Mouse (Mus musculus): Measurements from ENCODE around the gene Paqr5. TPM values are rescaled to one million over a fixed set of nuclear protein-coding genes. Genes with fewer than 3 reads are reported as not detected.

Paqr5 gene
- polyA plus RNA-seq, 1 experiment from 2014 or later = 2.1 TPM

DNA sequence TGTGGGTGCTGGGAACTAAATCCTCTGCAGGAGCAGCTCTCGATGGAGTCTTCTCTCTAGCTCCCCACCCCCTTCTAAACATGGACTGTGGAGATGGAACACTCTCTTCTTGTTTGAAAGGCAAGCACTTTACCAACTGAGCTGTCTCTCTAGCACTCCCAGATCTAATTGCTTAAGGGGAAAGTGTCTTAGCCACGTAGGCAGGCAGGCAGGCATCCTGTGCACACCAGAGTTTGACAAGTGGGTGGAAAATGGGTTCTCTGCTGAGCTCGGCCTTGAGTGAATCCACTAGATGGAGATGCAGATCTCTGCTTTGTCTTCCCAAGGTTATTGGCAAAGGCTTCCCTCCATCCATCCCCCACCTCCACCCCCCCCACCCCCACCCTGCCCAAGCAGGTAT, 1.4 kb upstream of the Paqr5 start:
- no peaks in the 10 kb centered on the region for H3K36me3 ChIP-seq
- 47% methylated on average over 3 of the region's 3 CpGs for WGBS
- no peak overlapping the region for H3K9ac ChIP-seq
- peaks cover 13% of the 10 kb centered on the region for H3K4me1 ChIP-seq
- ATAC-seq (ENCODE audit: low FRiP score, low read depth) = no peak
- no peak overlapping the region for H3K4me3 ChIP-seq
- no peak overlapping the region for H3K27ac ChIP-seq
- H3K4me2 ChIP-seq (replicated peaks) = no peak overlapping the region
- peaks cover 43% of the 10 kb centered on the region for H3K27me3 ChIP-seq
- no peaks in the 10 kb centered on the region for H3K9me3 ChIP-seq

DNA sequence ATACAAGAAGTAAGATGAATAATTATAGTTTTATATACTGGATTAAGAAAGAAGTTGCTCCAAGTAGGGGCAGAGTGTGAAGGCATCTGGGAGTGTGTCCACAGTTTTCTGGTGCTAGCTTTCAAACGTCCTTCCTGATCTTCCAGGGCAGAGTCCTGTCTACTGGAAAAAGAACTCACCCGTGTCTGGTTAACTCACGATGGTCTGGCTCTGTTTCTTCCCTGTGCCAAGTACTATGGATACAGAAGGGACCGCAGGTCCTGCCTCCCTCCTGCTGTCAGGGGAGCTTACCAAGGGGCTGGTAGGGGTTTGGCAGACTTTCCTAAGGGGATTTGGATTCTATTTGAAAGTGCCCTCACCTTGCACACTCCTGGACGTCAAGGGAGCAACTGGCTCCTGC, 1.6 kb downstream of the Paqr5 start:
- Histone ChIP-seq H3K4me3 (no peak overlapping the region), H3K9me3 (no peaks in the 10 kb centered on the region), H3K9ac (no peak overlapping the region), H3K27me3 (peaks cover 43% of the 10 kb centered on the region), H3K27ac (no peak overlapping the region), H3K36me3 (no peaks in the 10 kb centered on the region), H3K4me2 (replicated peaks) (no peak overlapping the region), H3K4me1 (peaks cover 21% of the 10 kb centered on the region)
- 47% methylated on average over 5 of the region's 5 CpGs for WGBS
- no peak for ATAC-seq (ENCODE audit: low FRiP score, low read depth)

DNA sequence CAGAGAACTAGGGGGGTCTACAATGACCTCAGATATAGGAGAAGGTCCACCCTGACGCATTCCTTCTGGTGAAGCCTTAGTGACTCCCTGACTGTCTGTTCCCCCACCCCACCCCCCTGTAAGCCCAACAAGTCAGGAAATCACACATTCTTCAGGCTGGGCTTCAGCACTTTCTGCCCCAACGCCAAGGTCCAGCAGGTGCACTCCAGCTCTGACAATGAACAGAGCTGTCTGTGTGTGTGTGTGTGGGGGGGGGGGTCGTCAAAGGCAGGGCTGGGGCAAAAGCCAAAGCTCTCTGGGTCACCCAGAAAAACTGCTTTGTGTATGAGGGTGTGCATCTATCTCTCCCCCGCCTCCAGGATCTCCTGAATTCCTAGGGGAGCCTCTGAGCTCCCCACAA, 2.8 kb downstream of the Paqr5 start:
- H3K9me3 ChIP-seq = no peaks in the 10 kb centered on the region
- WGBS = 41% methylated on average over 4 of the region's 4 CpGs
- no peak overlapping the region for H3K4me2 ChIP-seq (replicated peaks)
- H3K36me3 ChIP-seq = no peaks in the 10 kb centered on the region
- peaks cover 41% of the 10 kb centered on the region for H3K27me3 ChIP-seq
- no peak overlapping the region for H3K9ac ChIP-seq
- H3K27ac ChIP-seq = no peak overlapping the region
- peaks cover 21% of the 10 kb centered on the region for H3K4me1 ChIP-seq
- ATAC-seq (ENCODE audit: low FRiP score, low read depth) = no peak
- H3K4me3 ChIP-seq = no peak overlapping the region

DNA sequence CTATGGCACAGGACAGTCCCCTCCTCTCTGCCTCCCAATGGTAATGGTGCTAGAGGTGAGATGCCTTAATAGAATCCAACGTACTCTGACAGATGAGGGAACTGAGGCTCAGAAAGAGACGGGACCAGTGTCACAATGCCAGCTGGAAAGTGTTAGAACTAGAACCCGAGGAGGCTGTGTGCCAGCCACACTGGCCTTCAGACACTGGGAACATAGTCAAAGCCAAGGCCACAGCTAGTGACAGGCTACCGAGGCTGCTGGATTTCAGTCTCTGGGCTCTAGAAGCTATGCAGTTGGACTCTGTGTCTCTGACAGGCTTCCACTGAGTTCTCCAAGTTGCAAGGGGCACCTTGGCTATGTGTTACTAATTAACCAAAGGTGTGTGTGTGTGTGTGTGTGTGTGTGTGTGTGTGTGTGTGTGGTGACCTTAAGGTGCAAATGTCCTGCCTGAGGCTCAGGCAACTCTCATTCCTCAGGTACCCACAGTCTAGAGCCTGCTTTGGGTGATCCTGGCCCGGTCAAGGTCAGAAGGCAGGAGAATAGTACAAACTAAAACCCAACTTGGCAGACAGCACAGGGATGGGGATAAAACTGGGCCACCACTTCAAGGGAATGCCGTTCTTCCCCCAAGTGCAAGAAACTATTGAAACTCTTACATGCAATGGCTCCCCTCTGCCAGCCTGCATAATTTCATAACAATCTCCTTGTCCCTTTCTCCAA, 3.5 kb downstream of the Paqr5 start:
- no peak overlapping the region for H3K27ac ChIP-seq
- H3K36me3 ChIP-seq = no peaks in the 10 kb centered on the region
- H3K9me3 ChIP-seq = no peaks in the 10 kb centered on the region
- H3K4me2 ChIP-seq (replicated peaks) = no peak overlapping the region
- H3K9ac ChIP-seq = no peak overlapping the region
- H3K4me1 ChIP-seq = peaks cover 21% of the 10 kb centered on the region
- no peak overlapping the region for H3K4me3 ChIP-seq
- no peak for ATAC-seq (ENCODE audit: low FRiP score, low read depth)
- WGBS = 79% methylated on average over 6 of the region's 6 CpGs
- peaks cover 34% of the 10 kb centered on the region for H3K27me3 ChIP-seq

DNA sequence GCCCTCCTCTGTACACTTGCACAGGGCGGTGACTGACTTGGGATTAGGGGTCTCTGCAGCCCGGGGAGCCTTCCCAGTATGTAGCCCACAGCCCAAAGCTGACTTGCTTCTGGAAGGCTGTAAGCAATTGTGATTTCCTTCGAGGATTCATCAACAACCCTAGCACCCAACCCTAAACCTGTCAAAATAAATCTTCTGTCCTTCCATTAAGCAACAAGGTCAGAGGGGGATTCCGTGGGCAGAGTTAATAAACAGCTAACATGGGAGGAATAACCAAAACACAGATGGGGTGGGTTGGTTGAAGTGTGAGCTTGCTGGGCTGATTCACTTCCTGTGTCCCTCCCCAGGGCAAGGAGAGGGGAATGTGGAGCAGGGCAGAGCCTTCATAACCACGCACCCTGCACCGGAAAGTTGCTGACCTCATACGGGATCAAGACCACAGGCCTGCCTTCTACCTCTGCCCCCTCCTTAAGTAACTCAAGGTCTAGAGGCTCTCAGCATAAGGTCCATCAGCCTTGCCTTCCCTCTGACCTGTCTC, 5.0 kb downstream of the Paqr5 start:
- no peak overlapping the region for H3K27ac ChIP-seq
- H3K4me1 ChIP-seq = peaks cover 14% of the 10 kb centered on the region
- ATAC-seq (ENCODE audit: low FRiP score, low read depth) = no peak
- H3K27me3 ChIP-seq = peaks cover 22% of the 10 kb centered on the region
- H3K4me3 ChIP-seq = no peak overlapping the region
- no peak overlapping the region for H3K4me2 ChIP-seq (replicated peaks)
- H3K36me3 ChIP-seq = no peaks in the 10 kb centered on the region
- no peaks in the 10 kb centered on the region for H3K9me3 ChIP-seq
- H3K9ac ChIP-seq = no peak overlapping the region
- 28% methylated on average over 7 of the region's 7 CpGs for WGBS

- H3K36me3 ChIP-seq = no peaks in the 10 kb centered on the region
- 86% methylated on average over 7 of the region's 7 CpGs for WGBS
- ATAC-seq (ENCODE audit: low FRiP score, low read depth) = no peak
- 0 out of 2 replicates have a peak, but pooled peaks cover 8% of the 10 kb centered on the region for H3K4me1 ChIP-seq
- H3K27ac ChIP-seq = no peak overlapping the region
- H3K9me3 ChIP-seq = no peaks in the 10 kb centered on the region
- H3K27me3 ChIP-seq = peaks cover 8% of the 10 kb centered on the region
- H3K4me3 ChIP-seq = no peak overlapping the region
- H3K4me2 ChIP-seq (replicated peaks) = no peak overlapping the region
- no peak overlapping the region for H3K9ac ChIP-seq
Measured at GRCm38 (mm10) chr9:62020259-62020658, 6.4 kb downstream of the Paqr5 start.

GRCm38 (mm10) chr9:62018229-62019093, 8.2 kb downstream of the Paqr5 start:
- Histone ChIP-seq H3K27ac (no peak overlapping the region), H3K36me3 (no peaks in the 10 kb centered on the region), H3K4me3 (no peak overlapping the region), H3K4me1 (0 out of 2 replicates have a peak, but pooled peaks cover 8% of the 10 kb centered on the region), H3K27me3 (no peaks in the 10 kb centered on the region), H3K4me2 (replicated peaks) (no peak overlapping the region), H3K9me3 (no peaks in the 10 kb centered on the region), H3K9ac (no peak overlapping the region)
- 77% methylated on average over 14 of the region's 14 CpGs for WGBS
- no peak for ATAC-seq (ENCODE audit: low FRiP score, low read depth)

- H3K27ac ChIP-seq = no peak overlapping the region
- no peaks in the 10 kb centered on the region for H3K9me3 ChIP-seq
- no peak overlapping the region for H3K9ac ChIP-seq
- 77% methylated on average over 6 of the region's 6 CpGs for WGBS
- no peaks in the 10 kb centered on the region for H3K36me3 ChIP-seq
- H3K4me1 ChIP-seq = 0 out of 2 replicates have a peak, but pooled peaks cover 5% of the 10 kb centered on the region
- no peak overlapping the region for H3K4me2 ChIP-seq (replicated peaks)
- ATAC-seq (ENCODE audit: low FRiP score, low read depth) = no peak
- no peaks in the 10 kb centered on the region for H3K27me3 ChIP-seq
- no peak overlapping the region for H3K4me3 ChIP-seq
Measured at GRCm38 (mm10) chr9:62017329-62017728, 9.3 kb downstream of the Paqr5 start.

- Histone ChIP-seq H3K36me3 (no peaks in the 10 kb centered on the region), H3K27ac (no peak overlapping the region), H3K4me3 (no peak overlapping the region), H3K9me3 (no peaks in the 10 kb centered on the region), H3K9ac (no peak overlapping the region), H3K4me1 (no peaks in the 10 kb centered on the region), H3K27me3 (no peaks in the 10 kb centered on the region), H3K4me2 (replicated peaks) (no peak overlapping the region)
- WGBS = 59% methylated on average over 3 of the region's 3 CpGs
- ATAC-seq (ENCODE audit: low FRiP score, low read depth) = no peak
Measured at GRCm38 (mm10) chr9:62015504-62015903, 11.2 kb downstream of the Paqr5 start.

GRCm38 (mm10) chr9:62013316-62014097, 13.1 kb downstream of the Paqr5 start:
- Histone ChIP-seq H3K36me3 (no peaks in the 10 kb centered on the region), H3K27me3 (no peaks in the 10 kb centered on the region), H3K4me1 (no peaks in the 10 kb centered on the region), H3K9ac (no peak overlapping the region), H3K4me3 (no peak overlapping the region), H3K9me3 (no peaks in the 10 kb centered on the region), H3K27ac (no peak overlapping the region), H3K4me2 (replicated peaks) (no peak overlapping the region)
- no peak for ATAC-seq (ENCODE audit: low FRiP score, low read depth)
- WGBS = 67% methylated on average over 12 of the region's 12 CpGs

DNA sequence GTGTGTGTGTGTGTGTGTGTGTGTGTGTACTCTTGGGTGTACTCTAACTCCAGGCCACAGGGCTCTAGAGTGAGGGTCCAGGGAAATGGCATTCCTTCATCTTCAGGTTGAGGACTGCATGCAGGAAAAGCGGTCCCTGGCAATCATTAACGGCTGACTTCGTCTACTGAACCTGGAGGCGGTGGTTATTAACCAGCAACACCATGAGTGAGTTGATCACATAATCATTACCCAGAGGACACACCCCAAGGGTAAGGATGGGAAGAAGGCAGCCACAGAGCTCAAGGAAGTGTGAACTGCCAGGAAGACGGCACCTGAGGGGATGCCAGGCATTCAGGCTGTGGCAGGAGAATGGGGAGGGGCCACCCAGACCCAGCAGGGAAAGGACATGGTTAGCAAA, 18.3 kb downstream of the Paqr5 start:
- Histone ChIP-seq H3K9me3 (no peaks in the 10 kb centered on the region), H3K4me2 (replicated peaks) (no peak overlapping the region), H3K27ac (no peak overlapping the region), H3K36me3 (no peaks in the 10 kb centered on the region), H3K4me1 (peaks cover 6% of the 10 kb centered on the region; the same call in 1 of the 2 replicates), H3K27me3 (no peaks in the 10 kb centered on the region), H3K4me3 (no peak overlapping the region), H3K9ac (no peak overlapping the region)
- ATAC-seq (ENCODE audit: low FRiP score, low read depth) = no peak
- 63% methylated on average over 5 of the region's 5 CpGs for WGBS

DNA sequence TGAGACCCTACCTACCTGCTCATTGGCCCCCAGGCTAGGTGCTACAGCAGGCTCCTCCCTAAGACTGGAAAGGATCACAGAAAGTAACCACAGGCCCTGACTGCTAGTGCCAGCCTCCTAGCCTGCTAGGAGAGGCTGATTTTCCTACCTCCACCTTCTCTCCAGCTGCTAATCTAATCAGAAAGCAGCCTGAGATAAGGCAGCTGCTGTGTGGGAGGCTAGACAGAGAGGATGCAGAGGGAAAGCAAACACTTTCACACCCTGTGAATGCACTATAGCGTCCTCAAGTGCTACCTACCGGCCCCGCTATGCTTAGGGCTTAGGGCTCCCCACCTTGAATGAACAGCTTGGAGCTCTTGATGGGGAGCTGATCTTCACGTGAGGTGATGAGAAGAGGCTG, 19.6 kb downstream of the Paqr5 start:
- ATAC-seq (ENCODE audit: low FRiP score, low read depth) = no peak
- 66% methylated on average over 4 of the region's 4 CpGs for WGBS
- Histone ChIP-seq H3K9ac (no peak overlapping the region), H3K27ac (no peak overlapping the region), H3K9me3 (no peaks in the 10 kb centered on the region), H3K4me2 (replicated peaks) (no peak overlapping the region), H3K4me1 (peaks cover 6% of the 10 kb centered on the region; the same call in 1 of the 2 replicates), H3K36me3 (no peaks in the 10 kb centered on the region), H3K4me3 (no peak overlapping the region), H3K27me3 (no peaks in the 10 kb centered on the region)

Data from limb, embryonic 13.5 days (tissue).